24 mouse cellular contexts compared by ENCODE assay signal in the genomic region with DNA sequence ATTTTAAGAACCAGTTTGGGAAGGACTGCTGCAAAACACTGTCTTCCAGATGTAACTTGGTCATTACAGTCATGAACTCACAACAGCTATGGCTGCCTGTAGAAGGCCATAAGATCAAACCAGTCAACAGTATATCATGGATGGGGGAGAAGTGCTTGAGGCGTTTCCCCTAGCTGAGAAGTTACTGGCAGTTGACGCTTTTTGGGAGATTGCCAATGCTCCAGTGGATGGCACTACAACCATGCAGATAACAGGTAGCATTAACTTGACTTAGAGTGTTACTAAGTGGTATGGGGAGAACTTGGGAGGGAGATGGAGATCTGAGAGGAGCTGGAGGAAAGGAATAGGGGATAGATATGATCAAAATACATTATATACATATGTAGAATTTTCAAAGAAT. TPM values are rescaled to one million over a fixed set of nuclear protein-coding genes. Genes with fewer than 3 reads are reported as not detected.
DNase-seq lines count a peak whose midpoint lies in the region; ATAC-seq and TF ChIP-seq lines count a peak whose summit lies in the region.
"Had no signal": no experiment of that assay in that cellular context is flagged by ENCODE, and none has a peak within 500 bp of the region (broad histone marks: within the 10 kb centered on the region; RNA-seq: fewer than 3 reads in every experiment).

No protein-coding gene starts in this region.

- no peak overlapping the region for H3K4me3 ChIP-seq in MEL (ENCODE audit: control insufficient read depth in 1 of 2, insufficient read depth in 1 of 2, low read depth in 2 of 2, low read length in 2 of 2)

- no peak overlapping the region; the same call in 1 of the 2 replicates for H3K27ac ChIP-seq in MEL (ENCODE audit: control insufficient read depth, low read depth, low read length)

- no peaks in the 10 kb centered on the region for H3K79me2 ChIP-seq in MEL (ENCODE audit: control insufficient read depth, insufficient read depth, low read length, poor library complexity)

- H3K36me3 ChIP-seq in MEL (ENCODE audit: control insufficient read depth in 1 of 2, insufficient read depth in 2 of 2, low read length in 2 of 2), result peaks cover 6 to 11% of the 10 kb centered on the region in 2 experiments

- H3K4me1 ChIP-seq in MEL (ENCODE audit: control insufficient read depth in 1 of 2, insufficient read depth in 2 of 2, low read length in 2 of 2), result peaks cover 0 to 6% of the 10 kb centered on the region in 2 experiments; a peak in 2 of 4 replicates

- TF ChIP-seq POLR2A in MEL (IDR thresholded peaks at IDR 0.05; ENCODE audit: control insufficient read depth in 1 of 2, insufficient read depth in 1 of 2, low read depth in 1 of 2, low read length in 2 of 2, poor library complexity in 1 of 2), result no peak

- peak; percentile 65 for DNase-seq in MEL (ENCODE audit: low read depth, low spot score)
- DNase-seq in ovary, postnatal 36 days (ENCODE audit: low spot score), result no peak
- DNase-seq in layer of hippocampus, postnatal 25 days (ENCODE audit: extremely low spot score in 1 of 2, low spot score in 1 of 2), result no peak
- no peak for DNase-seq in MN1 (ENCODE audit: low spot score)
- DNase-seq: adrenal gland, adult 2 months; adrenal gland, adult 8-10 months; adrenal gland, postnatal 10 days; adrenal gland, postnatal 14 days; adrenal gland, postnatal 25 days; adrenal gland, postnatal 36 days; B cell, adult 2 months; cerebellum, adult 11 months; cerebellum, adult 11-12 months; cerebellum, adult 18-20 months; cerebellum, adult 2 months; cerebellum, adult 8-10 months had no signal

- H3K9me3 ChIP-seq in MEL (replicated peaks; ENCODE audit: insufficient read depth, low read length), result no peaks in the 10 kb centered on the region
- H3K9me3 ChIP-seq: G1E had no signal

- no peaks in the 10 kb centered on the region for H3K27me3 ChIP-seq in MEL (ENCODE audit: control insufficient read depth in 1 of 2, insufficient read depth in 2 of 2, low read length in 2 of 2)
- H3K27me3 ChIP-seq: CH12.LX, Patski had no signal

- TF ChIP-seq CTCF in MEL (IDR thresholded peaks at IDR 0.05 in 2 of 3, conservative IDR thresholded peaks at IDR 0.05 in 1 of 3; ENCODE audit: control insufficient read depth in 1 of 3, insufficient read depth in 1 of 3, low read depth in 2 of 3, low read length in 3 of 3, poor library complexity in 1 of 3, severe bottlenecking in 1 of 3), result no peak

- ATAC-seq in megakaryocyte progenitor cell, adult 5-6 weeks (replicated peaks; ENCODE audit: poor library complexity), result peak; percentile 65
- ATAC-seq in megakaryocyte-erythroid progenitor cell, adult 5-6 weeks (replicated peaks; ENCODE audit: low FRiP score, low TSS enrichment, poor library complexity, severe bottlenecking), result peak; percentile 84
- ATAC-seq: activated CD4-positive, CD25-positive, alpha-beta regulatory T cell, adult 4 months; CD4-positive, CD25-positive, alpha-beta regulatory T cell, adult 4 months; Patski had no signal

- TF ChIP-seq EP300 in MEL (IDR thresholded peaks at IDR 0.05; ENCODE audit: low read depth in 1 of 2, low read length in 2 of 2), result peak in 1 of 2 experiments; percentile 47; a peak in 1 of 4 replicates

- TF ChIP-seq RAD21 in MEL (IDR thresholded peaks at IDR 0.05; ENCODE audit: low read depth, low read length), result no peak

- no peak overlapping the region for H3K9ac ChIP-seq in MEL (ENCODE audit: control insufficient read depth, low read depth, low read length, poor library complexity, severe bottlenecking)

TF ChIP-seq in MEL, 35 proteins besides CTCF, POLR2A, EP300 and RAD21:
- TF ChIP-seq TBP (IDR thresholded peaks at IDR 0.05; ENCODE audit: low read depth, low read length), result no peak
- TF ChIP-seq GATA1 (IDR thresholded peaks at IDR 0.05; ENCODE audit: low read depth, low read length), result peak; percentile 45; the same call in 1 of the 2 replicates
TF ChIP-seq in MEL: peak in this region for 1.

RNA-seq across cellular contexts. Expression of a gene that starts 5.9 kb away (rescaled TPM):
- total RNA-seq in MEL (2012; rRNA removed), result 2.0 and 2.1 TPM in 2 replicates
- polyA plus RNA-seq in MEL (2012; ENCODE audit: insufficient read depth in 1 of 2, insufficient read length in 2 of 2, low read depth in 1 of 2, low replicate concordance in 2 of 2, missing spikeins in 1 of 2), result not detected
- total RNA-seq in megakaryocyte progenitor cell, adult 5-6 weeks (2015), result 4.3 and 8.7 TPM in 2 replicates
- 2.9 and 4.0 TPM in 2 replicates for total RNA-seq in megakaryocyte progenitor cell, adult 5-6 weeks (2017)
- total RNA-seq in megakaryocyte-erythroid progenitor cell, adult 5-6 weeks (2014; fragmentation: Nextera tagmentation), result 7.1 TPM in 1 of 2 replicates, not detected in the other
- total RNA-seq in megakaryocyte-erythroid progenitor cell, adult 5-6 weeks (2017), result 1.9 and 5.2 TPM in 2 replicates
- 1 to 10 TPM in 1 of 2 experiments, not detected in 1; 1.2 TPM for total RNA-seq in layer of hippocampus, postnatal 25 days (2021)
- polyA plus RNA-seq: brain, embryonic 14.5 days; cerebellum, adult 2 months; G1E had no signal

RNA-seq across cellular contexts. Expression of a gene that starts 23.8 kb away (rescaled TPM):
- total RNA-seq in MEL (2012; rRNA removed), result 7.0 and 7.7 TPM in 2 replicates
- polyA plus RNA-seq in MEL (2012; ENCODE audit: insufficient read depth in 1 of 2, insufficient read length in 2 of 2, low read depth in 1 of 2, low replicate concordance in 2 of 2, missing spikeins in 1 of 2), result 100 to 1,000 TPM in 1 of 2 experiments, 10 to 100 TPM in 1; 31.8 to 209 TPM
- 24.9 and 28.4 TPM in 2 replicates for total RNA-seq in megakaryocyte progenitor cell, adult 5-6 weeks (2015)
- total RNA-seq in megakaryocyte progenitor cell, adult 5-6 weeks (2017), result 9.5 and 14.1 TPM in 2 replicates
- 16.1 and 19.5 TPM in 2 replicates for total RNA-seq in megakaryocyte-erythroid progenitor cell, adult 5-6 weeks (2014; fragmentation: Nextera tagmentation)
- 9.6 and 11.6 TPM in 2 replicates for total RNA-seq in megakaryocyte-erythroid progenitor cell, adult 5-6 weeks (2017)
- 10 to 100 TPM; 27.2 to 32.2 TPM for total RNA-seq in layer of hippocampus, postnatal 25 days (2021)
